Mouse (Mus musculus) ES-E14 (cell line): ENCODE measurements at regions not wholly inside any gene's neighbourhood (a gene's known extent, or its start where the extent isn't known, plus 50 kb on each side); places are given as distances from the start of the nearest gene placed in this dataset.

Experiments
- DNase-seq: peaks from one replicate; pipeline ENCODE4 v3.0.0-alpha.2; 2013; ENCODE audit warnings: low read depth, low spot score
- H3K27ac ChIP-seq: 2 replicates; pipeline ENCODE4 v1.5.1; 2012; ENCODE audit warnings: low read depth, mild to moderate bottlenecking, low read length, moderate library complexity, mixed read lengths; ENCODE audit not compliant: poor library complexity, insufficient read depth, severe bottlenecking
- H3K36me3 ChIP-seq: 2 replicates; pipeline ENCODE4 v1.6.1; 2012; ENCODE audit warnings: mild to moderate bottlenecking, low read length, moderate library complexity, mixed read lengths; ENCODE audit not compliant: control insufficient read depth, poor library complexity, insufficient read depth, severe bottlenecking
- H3K4me1 ChIP-seq, 2 experiments: fragments of 150-350 bp in 1 of 2; sonication (generic) in 1 of 2; 2 replicates each; pipeline ENCODE4 v1.6.1; 2012; ENCODE audit warnings: low read length in 2 of 2, mild to moderate bottlenecking in 1 of 2, mixed read lengths in 1 of 2; ENCODE audit not compliant: control insufficient read depth in 2 of 2, insufficient read depth in 2 of 2, poor library complexity in 1 of 2
- H3K4me3 ChIP-seq, 2 experiments: fragments of 150-350 bp in 1 of 2; sonication (generic) in 1 of 2; 2 replicates each; pipeline ENCODE4 v1.5.1; 2012; ENCODE audit warnings: low read length in 2 of 2, low read depth in 1 of 2, mild to moderate bottlenecking in 1 of 2, mixed read lengths in 1 of 2; ENCODE audit not compliant: insufficient read depth in 1 of 2, poor library complexity in 1 of 2, severe bottlenecking in 1 of 2
- H3K9ac ChIP-seq: 2 replicates; pipeline ENCODE4 v1.6.1; 2012; ENCODE audit warnings: low read depth, mild to moderate bottlenecking, low read length, mixed read lengths; ENCODE audit not compliant: poor library complexity, insufficient read depth, severe bottlenecking
- H3K9me3 ChIP-seq: fragments of 150-350 bp; sonication (generic); 2 replicates; pipeline ENCODE4 v1.6.1; 2012; ENCODE audit warnings: low read depth, mild to moderate bottlenecking, low read length; ENCODE audit not compliant: control insufficient read depth, insufficient read depth
- CHD2 ChIP-seq: IDR thresholded peaks from 2 replicates; pipeline ENCODE4 v1.6.1; 2014; ENCODE audit warnings: mild to moderate bottlenecking, low read depth, low read length, inconsistent platforms
- HCFC1 ChIP-seq: IDR thresholded peaks from 2 replicates; pipeline ENCODE4 v1.6.1; 2012; ENCODE audit warnings: low read length, inconsistent platforms, borderline replicate concordance; ENCODE audit not compliant: insufficient read depth
- MAFK ChIP-seq: IDR thresholded peaks from 2 replicates; pipeline ENCODE4 v1.6.1; 2014; ENCODE audit warnings: mild to moderate bottlenecking, low read depth, low read length, inconsistent platforms; ENCODE audit not compliant: insufficient read depth
- ZC3H11A ChIP-seq: IDR thresholded peaks from 2 replicates; pipeline ENCODE4 v1.6.1; 2012; ENCODE audit warnings: low read depth, mild to moderate bottlenecking, inconsistent platforms, low read length, borderline replicate concordance
- ZNF384 ChIP-seq: IDR thresholded peaks from 2 replicates; pipeline ENCODE4 v1.6.1; 2012; ENCODE audit warnings: low read depth, low read length, inconsistent platforms
- in situ Hi-C, 2 experiments: fragments of 600-800 bp; cut with MboI; formaldehyde crosslinking; loops; one replicate each; pipeline ENCODE4 v1.15.1; 2025; ENCODE audit warnings: low sequenced_read_pairs in 2 of 2, inconsistent platforms in 1 of 2; ENCODE audit not compliant: unreplicated experiment in 2 of 2

GRCm38 (mm10) chr10:37227889-37228288 is 89.2 kb upstream of the Marcks start:
- no peak overlapping the region for H3K9ac ChIP-seq
- no peak for DNase-seq
- TF ChIP-seq CHD2 (no peak), ZNF384 (no peak), MAFK (no peak), ZC3H11A (no peak), HCFC1 (no peak)
- H3K4me1 ChIP-seq = peaks cover 8 to 15% of the 10 kb centered on the region in 2 experiments; a peak in 3 of 4 replicates
- in situ Hi-C loops = no loop called here
- no peak overlapping the region for H3K27ac ChIP-seq
- H3K36me3 ChIP-seq = no peaks in the 10 kb centered on the region
- H3K9me3 ChIP-seq = no peaks in the 10 kb centered on the region
- no peak overlapping the region for H3K4me3 ChIP-seq

GRCm38 (mm10) chr10:37221730-37222129 is 83.0 kb upstream of the Marcks start:
- no peak for DNase-seq
- TF ChIP-seq ZNF384 (no peak), CHD2 (no peak), HCFC1 (no peak)
- Histone ChIP-seq H3K9ac (no peak overlapping the region), H3K4me3 (no peak overlapping the region), H3K36me3 (no peaks in the 10 kb centered on the region), H3K9me3 (no peaks in the 10 kb centered on the region), H3K27ac (no peak overlapping the region), H3K4me1 (peaks cover 2 to 11% of the 10 kb centered on the region in 2 experiments; a peak in 1 of 4 replicates)
- in situ Hi-C loops = no loop called here

- no peak overlapping the region for H3K27ac ChIP-seq
- H3K4me3 ChIP-seq = no peak overlapping the region
- H3K9ac ChIP-seq = no peak overlapping the region
- peaks cover 2 to 11% of the 10 kb centered on the region in 2 experiments; a peak in 1 of 4 replicates for H3K4me1 ChIP-seq
- H3K36me3 ChIP-seq = no peaks in the 10 kb centered on the region
- TF ChIP-seq CHD2 (no peak), ZC3H11A (no peak), ZNF384 (no peak)
- in situ Hi-C loops = no loop called here
- no peak for DNase-seq
- H3K9me3 ChIP-seq = no peaks in the 10 kb centered on the region
Observed at GRCm38 (mm10) chr10:37220434-37220833, 81.7 kb upstream of the Marcks start.

- H3K9ac ChIP-seq = no peak overlapping the region
- no peaks in the 10 kb centered on the region for H3K36me3 ChIP-seq
- no peak overlapping the region for H3K27ac ChIP-seq
- H3K4me1 ChIP-seq = peaks cover 2 to 14% of the 10 kb centered on the region in 2 experiments; a peak in 1 of 4 replicates
- no peak for DNase-seq
- TF ChIP-seq HCFC1 = no peak
- no peak for TF ChIP-seq ZC3H11A
- in situ Hi-C loops = no loop called here
- no peaks in the 10 kb centered on the region for H3K9me3 ChIP-seq
- no peak overlapping the region for H3K4me3 ChIP-seq
Observed at GRCm38 (mm10) chr10:37219936-37220335, 81.2 kb upstream of the Marcks start.

- in situ Hi-C loops = no loop called here
- Histone ChIP-seq H3K9ac (no peak overlapping the region), H3K27ac (no peak overlapping the region), H3K4me1 (peaks cover 2 to 18% of the 10 kb centered on the region in 2 experiments; a peak in 2 of 4 replicates), H3K9me3 (no peaks in the 10 kb centered on the region), H3K4me3 (no peak overlapping the region), H3K36me3 (no peaks in the 10 kb centered on the region)
- no peak for TF ChIP-seq CHD2
- no peak for TF ChIP-seq HCFC1
- DNase-seq = no peak
Observed at GRCm38 (mm10) chr10:37219381-37219780, 80.7 kb upstream of the Marcks start.
